Mouse (Mus musculus) adrenal gland, adult 2 months (tissue): ENCODE data around the gene Cfap44. TPM values are rescaled to one million over a fixed set of nuclear protein-coding genes. Genes with fewer than 3 reads are reported as not detected.

Source experiments
- DNase-seq: peaks from one replicate; pipeline ENCODE4 v3.0.0; 2021
- polyA plus RNA-seq: library from polyadenylated mRNA; depleted of rRNA; stranded (reverse); fragments of >200 nt; gene quantifications from 2 replicates; pipeline ENCODE4 v1.2.3, GENCODE M21; 2012
- total RNA-seq, 2 experiments: library from RNA; stranded (reverse); gene quantifications; 2 replicates each; pipeline ENCODE4 v1.2.3; 2021

Cfap44 gene
- total and polyA plus RNA-seq, 3 experiments: 0.28 to 0.58 (median 0.47) TPM

DNA sequence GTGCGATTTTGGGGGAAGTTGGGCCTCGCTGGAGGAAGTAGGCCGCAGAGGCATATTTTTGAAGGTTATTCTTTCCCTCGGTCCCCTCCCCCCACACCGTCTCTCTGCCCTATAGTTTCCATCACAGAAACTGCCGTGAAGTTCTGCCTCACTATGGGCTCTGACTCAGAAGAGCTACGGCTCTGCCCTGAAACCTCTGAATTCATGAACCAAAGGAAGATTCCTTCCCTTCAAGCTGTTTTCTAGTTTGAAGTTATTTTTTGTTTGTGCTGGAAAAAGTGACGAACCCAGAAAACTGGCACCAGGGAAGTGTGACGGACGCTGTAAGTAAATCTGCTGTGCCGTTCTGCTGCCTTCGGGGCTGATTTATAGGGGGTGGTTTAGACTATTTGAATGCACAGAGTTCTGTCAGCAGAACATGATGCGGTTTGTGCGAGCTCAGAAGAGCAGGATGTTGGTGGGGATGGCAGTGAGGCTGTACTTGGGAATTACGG lies 102.4 kb downstream of the Cfap44 start:
- DNase-seq: no peak

DNA sequence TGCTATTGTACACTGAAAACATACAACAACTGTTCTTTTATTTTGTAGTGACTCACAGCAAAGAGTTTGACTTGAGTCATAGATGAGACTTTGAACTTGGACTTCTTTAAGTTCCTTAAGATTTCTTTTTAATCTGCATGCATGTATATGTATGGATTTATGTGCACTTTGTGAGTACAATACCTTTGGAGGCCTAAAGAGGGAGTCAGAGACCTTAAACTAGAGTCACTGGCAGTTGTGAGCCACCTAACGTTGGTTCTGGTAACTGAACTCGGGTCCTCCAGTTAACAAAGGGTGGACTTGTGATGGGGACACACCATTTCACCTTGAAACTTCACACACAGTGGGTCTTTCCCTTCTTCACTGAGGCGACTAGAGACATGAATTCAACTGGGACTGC lies 103.9 kb downstream of the Cfap44 start:
- no peak for DNase-seq

DNA sequence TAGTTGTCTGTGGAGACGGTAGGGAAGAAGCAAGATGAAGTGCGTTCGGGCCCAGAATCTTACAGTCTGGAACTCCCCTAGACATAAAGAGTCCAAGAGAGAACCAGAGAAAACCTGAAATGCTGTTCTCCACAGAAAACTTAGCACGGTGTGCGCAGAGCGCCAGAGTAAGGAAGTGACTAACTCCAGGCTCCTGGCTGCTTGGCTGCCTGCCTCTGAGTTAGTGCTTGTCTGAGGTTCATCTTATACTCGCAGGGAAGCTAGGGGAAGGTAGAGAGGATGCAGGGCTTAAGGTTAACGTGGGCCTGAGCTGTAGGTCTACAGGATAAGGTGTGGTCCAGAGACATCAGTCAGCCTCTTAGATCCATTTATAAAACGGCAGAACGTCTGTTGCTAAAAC lies 107.2 kb downstream of the Cfap44 start:
- DNase-seq: no peak

DNA sequence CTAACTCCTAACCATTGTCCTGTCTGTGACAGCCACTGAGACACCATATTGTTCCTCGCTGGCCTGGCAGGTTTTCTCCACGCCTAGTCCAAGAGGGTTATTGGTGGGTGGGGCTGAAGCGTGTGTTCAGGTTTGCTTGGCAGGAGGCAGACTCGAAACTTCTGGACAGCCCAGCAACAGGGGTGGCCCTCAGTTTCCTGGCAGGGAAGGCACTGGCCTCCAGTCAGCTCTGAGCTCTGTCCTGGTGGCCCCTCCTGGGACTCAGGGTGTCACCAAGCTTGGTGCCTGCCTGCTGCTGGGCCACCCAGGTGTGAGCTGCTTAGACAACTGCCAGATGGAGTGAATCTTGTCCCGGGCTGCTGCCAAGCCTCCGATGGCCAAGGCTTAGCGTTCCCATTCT lies 107.7 kb downstream of the Cfap44 start:
- no peak for DNase-seq

DNA sequence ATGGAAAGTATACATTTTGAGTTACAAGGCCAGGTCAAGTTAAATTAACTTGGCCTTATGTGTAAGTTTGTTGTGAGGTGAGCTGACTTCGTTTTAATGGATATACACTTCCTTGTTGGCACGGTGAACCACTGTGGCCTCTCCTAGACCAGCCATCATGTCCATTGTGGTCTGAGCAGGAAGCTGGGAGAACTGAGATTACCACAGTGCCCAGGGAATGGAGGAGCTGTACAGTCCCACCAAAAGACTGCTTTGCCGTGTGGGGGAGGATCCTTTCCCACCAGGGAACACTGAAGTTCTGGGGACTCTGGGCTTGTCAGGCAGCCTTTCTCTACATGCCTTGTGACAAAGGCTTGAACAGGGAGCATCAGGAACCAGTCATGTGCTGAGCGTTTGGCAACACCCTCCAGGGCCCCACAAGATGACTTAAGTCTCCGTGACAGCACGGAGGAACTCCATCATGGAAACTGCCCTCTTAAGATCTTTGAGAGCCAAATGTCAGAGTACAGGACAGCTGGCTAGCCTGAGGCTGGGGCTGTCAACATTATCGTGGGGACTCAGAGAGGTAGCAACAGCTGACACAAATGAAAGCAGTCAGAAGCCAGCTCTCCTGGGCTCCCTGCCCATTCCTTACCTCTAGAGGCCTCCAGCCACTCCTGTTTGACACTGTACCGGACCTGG lies 108.4 kb downstream of the Cfap44 start:
- DNase-seq: no peak

DNA sequence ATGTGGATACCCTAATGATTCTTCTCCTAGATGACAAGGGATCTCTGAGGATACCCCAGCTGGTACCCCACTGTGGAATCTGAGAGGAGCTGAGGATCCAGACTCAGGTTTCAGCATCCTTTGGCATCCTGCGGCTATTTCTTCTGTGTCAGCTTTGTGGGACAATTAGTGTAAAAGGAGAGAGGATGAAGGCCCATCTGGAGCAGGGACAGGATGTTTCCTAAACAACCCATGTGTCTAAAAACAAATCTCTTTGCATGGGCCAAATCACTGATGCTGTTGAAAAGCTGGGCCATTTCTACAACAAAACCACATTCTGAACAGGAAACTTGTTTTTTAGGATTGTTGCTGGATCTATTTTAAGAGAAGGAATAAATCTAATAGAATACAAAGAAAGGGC lies 110.6 kb downstream of the Cfap44 start:
- no peak for DNase-seq

DNA sequence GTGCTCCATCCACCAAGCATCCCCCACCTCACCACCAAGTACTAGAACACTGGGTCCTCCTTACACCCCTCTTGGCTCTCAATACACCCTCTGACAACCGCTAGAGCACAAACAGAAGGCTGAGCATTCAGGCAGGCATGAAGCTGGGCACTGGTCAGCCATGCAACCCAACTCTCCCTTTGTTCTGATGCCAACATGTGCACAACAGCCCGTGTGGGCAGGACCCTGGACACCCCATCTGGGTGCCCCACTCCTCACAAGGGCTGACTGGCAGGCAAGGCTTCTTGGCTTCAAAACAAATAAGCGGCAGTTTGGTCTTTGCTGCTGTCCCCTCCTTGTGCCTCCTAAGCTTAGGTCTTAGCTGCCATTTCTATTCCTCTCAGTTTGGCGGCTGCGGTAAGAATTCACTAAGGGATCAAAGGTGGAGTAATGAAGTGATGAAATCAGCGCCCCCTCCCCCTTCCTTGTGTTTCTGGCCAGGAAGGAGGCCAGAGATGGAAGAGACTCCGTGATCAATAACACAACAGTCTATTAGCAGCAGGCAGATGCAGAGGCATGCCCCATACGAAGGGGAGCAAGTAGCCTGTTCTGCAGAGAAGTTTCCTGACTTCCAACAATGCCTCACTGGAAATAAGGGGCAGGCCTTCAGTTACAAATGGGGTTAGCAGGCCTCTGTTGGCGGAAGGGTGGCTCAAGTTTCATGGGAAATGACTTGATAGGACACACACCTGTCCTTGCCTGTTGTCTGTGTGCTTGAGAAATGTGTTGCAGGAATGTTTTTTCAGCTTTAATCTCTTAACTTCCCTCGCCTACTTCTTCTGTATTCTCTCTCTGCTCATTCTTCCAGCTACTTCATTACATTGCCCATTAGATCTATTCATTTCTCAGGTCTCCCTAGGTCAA lies 112.7 kb downstream of the Cfap44 start:
- no peak for DNase-seq

DNA sequence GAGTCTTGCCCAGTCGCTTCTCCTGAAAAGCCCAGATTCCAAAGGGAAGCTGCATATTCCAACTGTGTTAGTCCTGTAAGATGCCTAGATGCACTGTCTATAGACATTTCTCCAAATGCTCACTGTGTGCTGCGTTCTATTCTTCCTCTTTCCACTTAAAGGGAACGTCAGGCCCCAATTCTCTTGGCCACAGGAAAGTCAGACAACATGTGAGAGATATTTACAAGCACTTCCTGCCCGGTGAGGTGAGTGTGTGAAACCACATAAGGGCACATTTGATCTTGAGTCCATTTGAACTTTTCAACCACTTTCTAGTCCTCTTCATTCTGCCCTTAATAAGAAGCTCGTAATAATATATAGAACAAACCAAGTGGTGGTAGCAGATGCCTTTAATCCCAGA lies 113.4 kb downstream of the Cfap44 start:
- DNase-seq: no peak

DNA sequence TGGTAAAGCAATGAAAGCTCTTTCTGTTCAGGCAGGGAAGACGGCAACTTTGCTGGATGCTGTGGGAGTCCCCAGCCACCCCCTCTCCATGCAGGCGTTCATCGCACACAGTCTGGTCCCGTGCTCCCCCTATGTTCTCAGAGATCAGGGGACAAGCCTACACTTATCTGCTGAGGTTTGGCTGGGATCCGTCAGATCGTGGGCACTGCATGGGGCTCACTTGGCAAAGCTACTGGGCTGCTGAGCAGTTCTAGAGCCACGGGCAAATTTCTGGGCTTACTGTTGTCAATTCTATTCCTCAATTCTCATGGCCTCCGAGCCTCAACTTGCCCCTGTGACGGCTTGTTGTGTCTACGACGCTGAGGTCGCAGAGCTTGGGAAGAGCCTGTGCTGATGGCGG lies 114.2 kb downstream of the Cfap44 start:
- no peak for DNase-seq

DNA sequence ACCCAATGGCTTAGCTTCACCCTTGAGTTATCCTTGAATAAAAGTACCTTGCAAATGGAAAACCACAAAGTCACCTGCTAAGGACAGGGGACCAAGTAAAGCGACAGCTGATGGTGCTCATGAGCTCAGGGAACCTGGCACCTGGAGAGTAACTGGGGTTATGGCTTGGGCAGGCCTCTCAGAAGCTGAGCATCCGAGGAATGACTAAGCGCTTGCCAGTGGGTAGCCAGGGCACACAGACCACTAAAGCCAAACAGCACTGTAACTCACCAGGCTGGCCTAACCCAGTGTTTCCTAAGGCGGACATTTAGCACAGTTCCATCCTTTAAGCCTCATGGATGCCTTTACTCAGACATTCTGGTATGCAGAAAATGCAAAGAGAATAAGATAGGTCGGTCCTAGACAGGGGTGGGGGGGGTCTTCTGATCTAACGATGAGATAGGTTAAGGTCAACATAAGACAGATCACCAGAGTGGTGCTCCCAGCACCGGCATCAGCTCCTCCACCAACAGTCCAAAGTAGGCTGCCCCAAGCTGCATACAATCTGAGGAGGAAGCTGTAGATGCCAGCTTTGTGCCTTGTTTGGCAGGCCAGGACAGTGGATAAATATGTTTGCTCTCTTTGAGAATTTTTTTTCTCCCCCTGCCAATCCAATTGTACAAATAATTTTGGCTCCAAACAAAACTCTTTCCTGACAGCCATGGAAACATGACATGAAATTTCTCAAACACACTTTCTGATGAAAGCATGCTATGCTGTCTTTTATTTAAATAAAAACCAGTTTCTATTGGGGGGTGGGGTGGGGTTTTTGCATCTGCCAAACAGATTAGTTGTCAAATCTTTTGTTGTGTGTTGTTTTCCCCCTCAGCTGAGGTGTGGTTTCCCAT lies 115.1 kb downstream of the Cfap44 start:
- no peak for DNase-seq

DNA sequence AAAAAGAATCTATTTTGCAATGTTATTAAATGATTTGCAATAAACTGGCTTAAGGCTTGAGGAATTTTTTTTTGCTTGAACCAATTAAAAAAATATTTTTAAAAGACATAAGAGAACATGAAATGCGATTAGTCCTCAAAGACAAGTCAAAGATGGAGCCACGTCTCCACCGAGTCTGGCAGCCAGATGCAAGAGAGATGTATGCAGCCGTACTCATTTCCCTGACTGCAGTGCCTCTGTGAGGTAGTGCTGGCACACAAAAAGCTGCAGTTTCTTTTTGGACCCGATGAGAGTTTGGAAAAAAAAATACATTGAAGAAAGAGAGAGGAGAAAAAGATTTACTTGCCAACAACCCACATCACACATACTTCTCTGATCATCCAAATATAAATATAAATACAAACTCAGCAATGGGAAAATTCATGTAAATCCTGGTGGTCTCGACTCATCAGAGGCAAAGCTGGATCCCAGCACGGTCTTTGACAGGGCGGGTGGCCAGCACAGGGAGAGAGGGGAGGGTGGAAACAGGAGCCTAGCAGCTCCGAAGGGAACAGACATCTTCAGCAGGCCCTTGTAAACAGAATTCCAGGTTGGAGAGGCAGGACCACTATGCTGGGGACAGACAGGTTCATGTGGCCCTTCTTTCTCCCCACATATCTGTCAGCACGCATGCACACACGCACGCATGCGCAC lies 116.1 kb downstream of the Cfap44 start:
- DNase-seq: no peak

DNA sequence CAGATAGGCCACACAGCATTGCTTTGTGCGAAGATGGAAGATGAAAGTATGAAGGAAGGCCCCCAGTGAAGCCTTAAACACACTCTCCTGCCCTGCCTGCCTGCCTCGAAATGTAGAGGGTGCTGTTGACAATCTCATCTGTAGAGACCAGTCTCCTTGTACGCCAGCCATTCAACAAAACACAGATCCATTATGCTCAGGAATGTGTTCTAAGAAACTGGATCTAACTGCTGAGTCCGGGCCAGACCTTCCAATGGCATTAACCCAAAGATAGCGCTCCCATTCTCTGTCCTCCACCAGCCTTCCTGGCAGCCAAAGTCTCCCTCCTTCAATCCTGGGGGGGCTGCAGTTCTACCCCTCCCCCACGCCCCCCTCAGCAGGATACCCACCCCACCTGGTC lies 121.9 kb downstream of the Cfap44 start:
- DNase-seq: no peak

DNA sequence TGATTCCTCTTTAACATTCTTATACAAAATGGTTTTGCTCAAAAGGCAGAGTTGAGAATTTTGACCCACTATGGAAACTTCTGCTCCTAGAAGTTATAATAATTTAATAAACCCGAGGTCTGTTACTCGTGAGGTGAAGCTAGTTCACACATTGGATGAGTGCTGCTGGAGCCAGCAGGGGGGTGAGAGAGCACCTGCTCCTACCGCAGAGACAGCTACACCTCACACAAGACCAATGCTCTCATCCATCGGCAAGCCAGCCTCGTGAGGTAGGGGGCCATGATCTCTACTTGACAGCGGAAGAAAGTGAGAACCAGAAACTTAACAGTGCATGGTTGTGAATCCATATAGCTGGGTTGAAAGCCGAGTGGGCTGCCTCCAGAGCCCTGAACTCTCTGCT lies 129.0 kb downstream of the Cfap44 start:
- DNase-seq: no peak

DNA sequence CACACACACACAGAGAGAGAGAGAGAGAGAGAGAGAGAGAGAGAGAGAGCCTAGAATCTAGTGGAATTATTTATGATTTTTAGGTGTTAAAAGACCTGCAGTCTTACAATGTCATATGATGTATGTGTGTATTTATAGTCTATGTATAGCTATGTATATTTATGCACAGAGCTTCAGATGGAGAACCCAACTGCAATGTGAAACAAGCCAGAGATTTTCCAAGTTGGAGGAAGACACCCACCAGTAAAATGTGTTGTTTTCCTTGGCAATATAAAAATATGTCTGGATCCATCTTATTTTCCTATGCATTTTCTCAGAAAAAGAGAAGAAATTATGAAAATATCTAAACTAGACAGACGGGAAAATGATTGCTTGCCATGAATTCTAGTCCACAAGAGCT lies 131.4 kb downstream of the Cfap44 start:
- DNase-seq: no peak

DNA sequence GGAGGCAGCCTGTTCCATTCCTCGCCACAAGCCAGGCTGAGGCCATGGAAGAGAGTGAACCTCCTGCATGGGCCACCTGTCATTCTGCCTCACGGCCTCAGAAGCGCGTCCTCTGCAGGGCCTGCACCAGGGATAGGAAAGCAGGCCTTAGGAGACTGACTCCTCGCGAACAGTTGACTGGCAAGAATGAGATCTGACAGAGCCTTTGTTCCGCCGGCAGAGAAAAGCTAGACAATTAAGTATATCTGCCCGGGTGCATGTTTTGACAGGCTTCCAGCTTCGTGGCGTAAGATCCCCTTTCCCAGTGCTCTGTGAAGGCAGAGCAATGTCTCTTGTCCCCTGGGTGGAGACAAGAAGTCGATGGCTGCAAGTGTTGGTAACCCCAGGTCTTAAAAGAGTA lies 132.1 kb downstream of the Cfap44 start:
- no peak for DNase-seq

DNA sequence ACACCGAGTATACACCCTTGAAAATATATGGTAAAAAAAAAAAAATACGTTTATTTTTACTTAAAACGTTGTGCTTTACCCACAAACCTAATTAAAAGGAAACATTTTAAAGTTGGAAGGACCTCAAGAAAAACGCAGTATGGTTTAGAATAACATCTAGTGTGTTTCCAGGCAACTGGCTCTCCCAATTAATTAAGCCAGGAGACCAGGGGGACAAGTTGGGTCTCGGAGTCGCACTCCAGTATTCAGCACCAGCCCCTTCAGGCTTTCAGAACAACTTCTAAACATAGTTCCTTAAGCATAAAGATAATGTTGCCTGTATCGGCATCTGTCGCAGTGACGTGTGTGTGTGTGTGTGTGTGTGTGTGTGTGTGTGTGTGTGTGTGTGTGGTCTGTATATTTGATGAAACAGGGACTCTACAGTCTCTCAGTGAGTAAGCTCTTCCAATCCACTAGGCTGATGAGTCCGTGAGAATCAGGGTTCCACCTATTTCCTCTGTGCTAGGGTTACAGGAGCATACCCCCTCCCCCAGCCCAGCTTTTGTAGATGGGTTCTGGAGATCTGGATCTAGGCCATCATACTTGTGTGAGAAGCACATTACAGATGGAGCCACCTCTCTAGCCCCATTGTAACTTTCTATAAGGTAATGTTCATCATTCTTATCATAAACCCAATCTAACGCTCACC lies 132.8 kb downstream of the Cfap44 start:
- DNase-seq: no peak

DNA sequence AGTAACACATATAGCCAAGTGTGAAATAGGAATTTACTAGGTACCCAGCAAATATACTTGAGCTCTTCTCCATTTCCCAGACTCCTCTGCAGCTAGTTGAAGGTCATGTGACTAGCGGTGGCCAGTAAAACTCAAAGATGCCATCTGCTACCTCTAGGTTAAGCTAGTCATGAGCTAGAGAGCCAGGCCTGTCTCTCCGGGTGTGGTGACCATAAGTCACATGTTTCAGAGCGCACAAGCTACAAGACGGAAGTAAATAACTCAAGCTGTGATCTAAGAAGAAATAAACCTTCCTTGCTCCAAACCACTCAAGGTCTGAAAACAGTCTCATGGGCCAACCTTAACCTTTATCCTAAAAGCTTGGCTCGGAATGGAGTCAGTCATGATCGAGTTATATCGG lies 134.4 kb downstream of the Cfap44 start:
- DNase-seq: no peak

DNA sequence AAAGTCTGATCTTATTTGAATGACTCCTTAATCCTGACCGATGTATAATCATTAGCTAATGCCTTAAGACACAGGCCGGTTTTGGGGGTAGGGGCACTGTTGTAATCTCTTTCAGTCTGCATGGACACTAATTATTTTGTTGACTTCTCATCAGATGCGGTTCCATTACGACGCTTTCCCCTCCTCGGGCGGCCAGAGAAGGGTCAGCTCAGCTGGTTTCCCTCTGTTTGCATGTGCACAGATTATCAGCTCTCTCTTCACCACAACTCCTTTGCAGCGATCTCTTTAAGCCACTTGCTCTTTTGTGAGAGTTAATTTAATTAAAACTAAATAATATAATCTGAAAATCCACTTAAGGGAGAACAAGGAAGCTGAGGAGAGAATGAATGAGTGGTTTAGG lies 135.1 kb downstream of the Cfap44 start:
- DNase-seq: no peak

DNA sequence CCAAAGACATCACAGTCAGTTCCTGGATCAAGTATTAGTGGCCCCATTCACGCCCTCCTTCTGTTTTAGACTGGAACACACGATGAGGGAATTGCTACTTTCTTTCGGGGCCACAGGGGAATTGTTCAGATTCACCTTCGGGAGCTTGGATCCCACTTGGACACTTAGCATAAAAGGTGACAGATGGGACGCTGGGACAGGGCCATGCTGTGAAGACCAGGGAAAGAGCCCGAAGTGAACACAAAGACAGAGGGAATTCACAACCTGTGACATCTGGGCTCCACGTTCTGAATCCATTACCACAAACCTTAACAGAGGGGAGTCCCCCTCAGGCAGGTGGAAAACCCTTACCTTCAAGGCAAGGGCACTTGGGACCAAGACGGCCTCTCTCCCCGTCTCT lies 135.6 kb downstream of the Cfap44 start:
- DNase-seq: peak; percentile 3

DNA sequence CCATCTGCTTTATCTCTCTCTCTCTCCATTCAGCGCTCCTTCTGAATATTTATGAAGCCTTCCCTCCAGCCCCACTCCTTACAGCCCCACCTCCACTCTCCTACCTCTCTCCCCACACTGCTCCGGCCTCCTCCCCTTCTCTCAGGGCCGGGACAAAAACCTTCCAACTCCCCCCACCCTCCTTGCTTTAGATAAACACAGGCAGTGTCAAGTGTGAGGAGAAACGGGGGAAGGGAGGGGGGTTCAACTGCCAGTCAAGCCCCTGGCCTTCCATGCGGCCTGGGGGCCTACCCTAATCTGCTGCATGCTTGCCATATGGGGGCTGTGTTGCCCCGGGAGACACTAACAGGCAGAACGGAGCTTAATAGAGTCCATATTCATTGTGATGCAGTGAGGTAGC lies 136.2 kb downstream of the Cfap44 start:
- DNase-seq: peak; percentile 23

DNA sequence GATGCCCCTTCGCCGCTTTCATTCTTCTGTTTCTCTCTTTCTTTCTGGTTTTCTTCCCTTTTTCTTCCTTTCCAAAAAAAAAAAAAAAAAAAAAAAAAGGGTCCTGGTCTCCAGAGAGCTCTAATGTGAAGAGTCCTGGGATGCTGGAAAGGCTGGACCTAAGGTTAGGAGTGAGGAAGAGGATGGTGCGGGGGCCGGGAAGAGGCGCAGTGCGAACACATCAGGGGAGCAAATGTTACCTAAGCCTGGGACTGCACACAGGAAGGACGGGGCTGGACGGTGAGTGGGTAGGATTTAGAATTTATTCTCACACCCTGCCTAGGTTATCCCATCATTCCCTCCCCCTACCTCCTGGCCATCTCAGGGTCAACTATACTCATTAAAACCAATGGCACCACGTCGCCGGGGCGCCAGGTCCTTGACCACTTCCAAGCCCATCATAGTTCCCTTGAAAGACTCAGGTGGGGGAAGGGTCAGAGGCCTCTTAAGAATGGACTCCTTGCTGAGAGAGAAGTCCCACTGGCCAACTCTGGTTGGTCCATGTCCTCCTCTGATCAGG lies 136.7 kb downstream of the Cfap44 start:
- peak; percentile 34 for DNase-seq
